Mouse (Mus musculus) ES-Bruce4 (cell line): ENCODE data around the gene Ptov1. TPM values are rescaled to one million over a fixed set of nuclear protein-coding genes. Genes with fewer than 3 reads are reported as not detected.

Source experiments
- H3K27ac ChIP-seq: 2 replicates; pipeline ENCODE4 v1.5.1; 2012; ENCODE audit warnings: low read length, inconsistent platforms; ENCODE audit not compliant: insufficient read depth
- H3K27me3 ChIP-seq: 2 replicates; pipeline ENCODE4 v1.6.1; 2012; ENCODE audit warnings: mild to moderate bottlenecking, low read length, inconsistent platforms; ENCODE audit not compliant: control insufficient read depth, poor library complexity, insufficient read depth, severe bottlenecking
- H3K36me3 ChIP-seq: 2 replicates; pipeline ENCODE4 v1.6.1; 2012; ENCODE audit warnings: inconsistent platforms, mild to moderate bottlenecking, low read length, moderate library complexity; ENCODE audit not compliant: control insufficient read depth, poor library complexity, insufficient read depth, severe bottlenecking
- H3K4me1 ChIP-seq: one replicate; pipeline ENCODE4 v1.8.1; 2011; ENCODE audit warnings: low read length; ENCODE audit not compliant: control insufficient read depth, insufficient read depth
- H3K4me3 ChIP-seq: 2 replicates; pipeline ENCODE4 v1.5.1; 2011; ENCODE audit warnings: low read depth, mild to moderate bottlenecking, low read length
- H3K9ac ChIP-seq: 2 replicates; pipeline ENCODE4 v1.6.1; 2012; ENCODE audit warnings: low read depth, mild to moderate bottlenecking, inconsistent platforms; ENCODE audit not compliant: poor library complexity, severe bottlenecking
- H3K9me3 ChIP-seq: replicated peaks from 2 replicates; pipeline ENCODE4 v1.6.1; 2012; ENCODE audit warnings: mild to moderate bottlenecking, low read length, inconsistent platforms; ENCODE audit not compliant: control insufficient read depth, poor library complexity, insufficient read depth, severe bottlenecking
- CTCF ChIP-seq: IDR thresholded peaks from one replicate; pipeline ENCODE4 v1.8.1; 2011; ENCODE audit warnings: low read depth, low read length
- EP300 ChIP-seq: IDR thresholded peaks from 2 replicates; pipeline ENCODE4 v1.6.1; 2011; ENCODE audit warnings: low read depth, low read length; ENCODE audit not compliant: insufficient read depth
- POLR2A ChIP-seq: IDR thresholded peaks from one replicate; pipeline ENCODE4 v1.8.1; 2011; ENCODE audit warnings: low read length; ENCODE audit not compliant: insufficient read depth
- polyA plus RNA-seq: library from polyadenylated mRNA; stranded (reverse); fragments of >200 nt; gene quantifications from 2 replicates; pipeline ENCODE4 v1.2.4, GENCODE M21; 2011; ENCODE audit warnings: low read depth; ENCODE audit not compliant: missing spikeins, insufficient read depth, insufficient read length

Ptov1 gene
- polyA plus RNA-seq = 153 and 160 TPM in 2 replicates

DNA sequence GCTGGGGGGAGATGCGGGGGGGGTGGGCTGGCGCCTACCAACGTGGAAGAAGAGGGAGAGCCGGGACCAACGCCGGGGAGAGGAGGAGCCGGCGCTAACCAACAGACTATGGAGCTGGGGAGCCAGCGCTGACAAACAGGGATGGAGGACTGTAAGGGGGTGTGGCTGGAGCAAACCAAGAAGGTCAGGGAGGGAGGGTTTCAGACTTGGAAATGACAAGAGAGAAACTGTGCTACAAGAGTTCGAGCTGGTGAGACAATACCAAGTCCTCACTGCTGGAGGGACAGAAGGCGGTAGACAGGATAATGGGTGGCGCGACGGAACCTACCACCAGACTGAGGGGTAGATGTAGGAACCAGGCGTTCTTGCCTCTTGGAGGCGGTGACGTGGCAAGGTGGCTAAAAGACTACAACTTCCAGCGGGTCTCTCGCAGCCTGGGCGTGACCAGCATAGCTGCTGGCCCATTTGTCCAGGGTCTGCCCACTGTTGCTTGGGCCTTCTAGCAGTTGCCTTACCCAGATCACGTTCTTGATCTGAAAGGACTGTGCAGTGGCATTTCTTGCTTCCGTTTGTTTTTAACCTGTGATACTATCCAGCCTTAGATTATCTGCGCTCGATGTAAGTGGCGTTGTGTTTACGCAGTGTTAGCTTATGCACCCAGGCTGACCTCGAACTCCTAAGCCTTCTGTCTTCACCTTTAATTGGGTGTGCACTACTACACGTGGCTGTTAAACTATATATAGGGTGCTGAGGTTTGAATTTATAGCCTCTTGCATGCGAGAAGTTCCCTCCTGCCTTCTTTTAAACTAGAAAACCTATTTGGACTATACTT lies at the start of gene Ptov1:
Gene Ptov1, minus strand, starts transcription at position 92 of the 832 bp plus-strand sequence.
- H3K9ac ChIP-seq = peak within 1 kb of the TSS; percentile 99
- peak; percentile 41; the same call in 1 of the 2 replicates for TF ChIP-seq EP300
- no peak for TF ChIP-seq CTCF
- peak; percentile 32 for TF ChIP-seq POLR2A
- no peaks in the 10 kb centered on the region for H3K27me3 ChIP-seq
- no peaks in the 10 kb centered on the region; the same call in 1 of the 2 replicates for H3K36me3 ChIP-seq
- H3K4me1 ChIP-seq = peaks cover 2% of the 10 kb centered on the region
- peak within 1 kb of the TSS; percentile 53 for H3K4me3 ChIP-seq
- H3K9me3 ChIP-seq = no peaks in the 10 kb centered on the region
- H3K27ac ChIP-seq = peak within 1 kb of the TSS; percentile 53; the same call in 1 of the 2 replicates

GRCm38 (mm10) chr7:44919127-44919526 lies 49.5 kb upstream of the Ptov1 start:
- Histone ChIP-seq H3K9me3 (no peaks in the 10 kb centered on the region), H3K27ac (no peak overlapping the region), H3K4me1 (no peaks in the 10 kb centered on the region), H3K9ac (no peak overlapping the region), H3K36me3 (peaks cover 10% of the 10 kb centered on the region), H3K27me3 (no peaks in the 10 kb centered on the region), H3K4me3 (no peak overlapping the region)
- TF ChIP-seq POLR2A (no peak), CTCF (no peak), EP300 (no peak)

GRCm38 (mm10) chr7:44918219-44918618 lies 48.6 kb upstream of the Ptov1 start:
- H3K36me3 ChIP-seq = 0 out of 2 replicates have a peak, but pooled peaks cover 4% of the 10 kb centered on the region
- no peak overlapping the region for H3K9ac ChIP-seq
- no peak for TF ChIP-seq EP300
- no peak for TF ChIP-seq CTCF
- TF ChIP-seq POLR2A = no peak

GRCm38 (mm10) chr7:44916881-44917280 lies 47.3 kb upstream of the Ptov1 start:
- no peak overlapping the region for H3K27ac ChIP-seq
- no peaks in the 10 kb centered on the region for H3K4me1 ChIP-seq
- TF ChIP-seq CTCF (no peak), EP300 (no peak), POLR2A (no peak)
- H3K36me3 ChIP-seq = 0 out of 2 replicates have a peak, but pooled peaks cover 4% of the 10 kb centered on the region
- H3K27me3 ChIP-seq = no peaks in the 10 kb centered on the region
- H3K9me3 ChIP-seq = no peaks in the 10 kb centered on the region
- H3K9ac ChIP-seq = no peak overlapping the region
- no peak overlapping the region for H3K4me3 ChIP-seq

More at GRCm38 (mm10) chr7:44918219-44918618, 48.6 kb upstream of the Ptov1 start:
- no peaks in the 10 kb centered on the region for H3K27me3 ChIP-seq
- H3K27ac ChIP-seq = no peak overlapping the region
- no peaks in the 10 kb centered on the region for H3K4me1 ChIP-seq
- H3K4me3 ChIP-seq = no peak overlapping the region
- H3K9me3 ChIP-seq = no peaks in the 10 kb centered on the region

DNA sequence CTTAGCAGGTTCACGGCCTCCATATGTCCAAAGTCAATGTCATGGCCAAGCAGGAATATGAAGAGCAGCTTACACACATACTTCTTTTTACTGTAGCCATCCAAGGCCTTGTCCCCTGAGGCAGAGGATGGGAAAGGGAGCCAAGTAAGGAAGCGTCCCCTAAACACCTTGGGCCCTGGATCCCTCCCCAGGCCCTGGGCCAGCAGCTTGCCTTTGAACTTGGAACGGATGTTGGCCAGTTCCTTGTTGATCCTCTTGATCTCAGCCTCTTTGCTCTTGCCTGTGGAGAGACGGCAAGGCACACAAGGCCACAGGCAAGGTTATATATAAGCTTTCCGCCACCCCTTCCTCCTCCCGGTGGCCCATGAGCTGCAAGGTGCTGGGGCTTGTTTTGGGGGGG lies 46.6 kb upstream of the Ptov1 start:
- Histone ChIP-seq H3K9me3 (no peaks in the 10 kb centered on the region), H3K4me1 (no peaks in the 10 kb centered on the region), H3K36me3 (0 out of 2 replicates have a peak, but pooled peaks cover 4% of the 10 kb centered on the region), H3K4me3 (no peak overlapping the region), H3K9ac (no peak overlapping the region), H3K27me3 (no peaks in the 10 kb centered on the region), H3K27ac (no peak overlapping the region)
- TF ChIP-seq EP300 (no peak), CTCF (no peak), POLR2A (no peak)

DNA sequence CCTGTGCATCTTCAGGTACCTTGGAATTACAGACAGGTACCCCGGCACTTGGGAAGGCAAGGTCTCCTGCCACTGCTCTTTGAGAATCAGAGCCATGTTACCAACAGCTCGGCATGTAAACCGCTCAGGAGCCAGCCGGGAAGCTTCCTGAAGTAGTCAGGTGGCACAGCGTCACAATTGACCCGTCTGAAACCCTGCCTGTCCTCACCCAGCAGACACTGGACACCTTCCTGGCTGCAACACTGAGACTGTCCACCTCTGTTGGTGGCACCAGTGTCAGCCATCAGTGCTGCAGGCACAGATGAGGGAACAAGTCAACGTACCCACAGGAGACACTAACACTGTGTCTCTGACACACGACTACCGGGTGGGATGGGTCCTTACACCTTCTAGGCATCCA lies 45.7 kb upstream of the Ptov1 start:
- Histone ChIP-seq H3K4me1 (no peaks in the 10 kb centered on the region), H3K27me3 (no peaks in the 10 kb centered on the region), H3K27ac (no peak overlapping the region), H3K9me3 (no peaks in the 10 kb centered on the region), H3K9ac (no peak overlapping the region), H3K36me3 (0 out of 2 replicates have a peak, but pooled peaks cover 4% of the 10 kb centered on the region), H3K4me3 (no peak overlapping the region)
- TF ChIP-seq EP300 = no peak
- no peak for TF ChIP-seq CTCF
- TF ChIP-seq POLR2A = no peak
